Mouse (Mus musculus): Measurements from ENCODE around the gene Ythdf1. TPM values are rescaled to one million over a fixed set of nuclear protein-coding genes. Genes with fewer than 3 reads are reported as not detected.

Gene Ythdf1
- polyA plus RNA-seq, 1 experiment from 2014 or later: 47.6 TPM

- H3K36me3 ChIP-seq: 0 out of 2 replicates have a peak, but pooled peaks cover 3% of the 10 kb centered on the region
- peak overlapping the region; percentile 100 for H3K9ac ChIP-seq
- peak overlapping the region; percentile 74 for H3K4me2 ChIP-seq
- no peak for ATAC-seq (ENCODE audit: low FRiP score)
- 2% methylated on average over 26 of the region's 29 CpGs for WGBS
- H3K9me3 ChIP-seq: no peaks in the 10 kb centered on the region
- peak overlapping the region; percentile 85 for H3K4me3 ChIP-seq
- peaks cover 79% of the 10 kb centered on the region for H3K4me1 ChIP-seq (replicated peaks)
- peaks cover 20% of the 10 kb centered on the region for H3K27me3 ChIP-seq
- peak overlapping the region; percentile 100 for H3K27ac ChIP-seq
These were observed 30.2 kb downstream of the Ythdf1 start for GRCm38 (mm10) chr2:180890422-180891074.

DNA sequence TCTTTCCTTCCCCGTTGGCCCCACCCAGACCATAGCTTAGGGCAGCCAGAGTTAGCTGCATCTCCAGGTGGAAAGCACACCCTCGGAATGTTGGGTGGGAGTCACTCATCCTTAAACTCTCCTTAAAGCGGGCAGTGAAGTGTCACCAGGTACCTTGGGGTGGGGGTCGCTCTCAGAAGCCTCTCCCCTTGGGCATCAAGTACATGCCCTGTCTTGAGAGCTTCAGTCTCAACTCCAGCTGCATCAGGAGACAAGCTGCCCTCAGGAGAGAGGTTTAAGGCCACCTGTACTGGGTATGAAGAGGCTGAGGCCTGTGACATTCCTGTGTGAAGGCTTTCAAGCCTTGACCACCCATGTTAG is 30.8 kb downstream of the Ythdf1 start:
- Histone ChIP-seq H3K9me3 (no peaks in the 10 kb centered on the region), H3K9ac (peak overlapping the region; percentile 100), H3K4me3 (peak overlapping the region; percentile 85; the same call in 1 of the 2 replicates), H3K36me3 (no peaks in the 10 kb centered on the region), H3K27ac (peak overlapping the region; percentile 100), H3K27me3 (peaks cover 20% of the 10 kb centered on the region), H3K4me2 (peak overlapping the region; percentile 74), H3K4me1 (replicated peaks) (peaks cover 77% of the 10 kb centered on the region)
- ATAC-seq (ENCODE audit: low FRiP score): no peak
- 8% methylated on average over 4 of the region's 4 CpGs for WGBS

DNA sequence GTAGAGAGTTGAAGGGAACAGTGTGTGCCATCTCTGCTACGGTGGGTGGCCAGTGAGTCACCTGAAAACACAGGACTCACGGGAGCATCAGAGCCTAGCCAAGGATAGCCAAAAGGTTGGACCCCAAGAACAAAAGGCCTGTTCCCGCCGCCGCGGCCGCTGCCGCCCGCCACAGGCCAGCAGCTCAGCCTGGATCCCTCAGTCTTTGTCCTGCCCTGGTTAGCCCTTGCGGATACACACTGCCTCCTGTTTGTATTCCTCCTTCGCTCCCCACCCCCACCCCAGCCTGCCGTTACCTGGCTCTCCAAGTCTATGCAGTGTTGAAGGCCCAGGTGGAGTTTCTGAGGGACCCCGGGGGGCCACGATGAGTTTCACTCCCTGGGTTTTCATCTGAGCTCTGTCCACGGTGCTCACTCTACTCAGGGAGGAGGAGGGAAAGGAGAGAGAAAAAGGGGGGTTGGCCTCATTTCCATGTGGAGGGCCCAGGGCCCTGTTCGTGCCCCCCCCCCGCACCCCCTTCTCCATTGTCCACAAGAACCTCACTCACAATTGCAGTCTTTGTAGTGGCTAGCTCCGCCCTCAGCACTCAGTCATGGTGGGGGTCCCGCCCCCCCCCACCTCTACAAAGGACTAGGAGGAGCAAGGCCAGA is 31.4 kb downstream of the Ythdf1 start:
- Histone ChIP-seq H3K27ac (peak overlapping the region; percentile 100), H3K4me1 (replicated peaks) (peaks cover 77% of the 10 kb centered on the region), H3K4me2 (peak overlapping the region; percentile 74), H3K27me3 (peaks cover 20% of the 10 kb centered on the region), H3K9me3 (no peaks in the 10 kb centered on the region), H3K36me3 (no peaks in the 10 kb centered on the region), H3K9ac (peak overlapping the region; percentile 100), H3K4me3 (peak overlapping the region; percentile 20)
- ATAC-seq (ENCODE audit: low FRiP score): no peak
- WGBS: 3% methylated on average over 19 of the region's 19 CpGs

GRCm38 (mm10) chr2:180885270-180885669 is 35.5 kb downstream of the Ythdf1 start:
- Histone ChIP-seq H3K4me3 (no peak overlapping the region), H3K4me1 (replicated peaks) (peaks cover 61% of the 10 kb centered on the region), H3K4me2 (no peak overlapping the region), H3K27me3 (peaks cover 2% of the 10 kb centered on the region), H3K36me3 (no peaks in the 10 kb centered on the region), H3K9me3 (no peaks in the 10 kb centered on the region), H3K27ac (no peak overlapping the region), H3K9ac (no peak overlapping the region)
- no peak for ATAC-seq (ENCODE audit: low FRiP score)
- 76% methylated on average over 5 of the region's 5 CpGs for WGBS

DNA sequence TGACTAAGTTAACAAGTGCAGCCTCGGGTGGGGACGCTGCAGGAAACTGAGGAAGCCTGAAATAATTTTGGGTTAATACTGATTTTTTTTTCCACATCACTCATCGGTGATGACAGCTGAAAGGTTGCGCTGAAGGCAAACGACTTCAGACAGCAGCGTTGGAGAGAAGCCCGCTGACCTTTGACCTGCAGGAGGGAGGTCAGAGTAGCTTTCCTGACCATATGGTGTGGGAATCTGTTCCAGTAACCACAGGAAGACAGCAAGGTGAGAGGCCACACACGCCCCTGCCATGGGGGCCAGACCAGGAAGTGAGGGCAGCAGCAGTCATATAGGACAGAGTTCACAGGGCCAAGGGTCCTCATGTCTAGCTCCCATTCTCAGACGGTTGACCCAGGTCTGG is 39.5 kb downstream of the Ythdf1 start:
- 69% methylated on average over 9 of the region's 9 CpGs for WGBS
- Histone ChIP-seq H3K27me3 (no peaks in the 10 kb centered on the region), H3K4me2 (no peak overlapping the region), H3K9me3 (no peaks in the 10 kb centered on the region), H3K36me3 (no peaks in the 10 kb centered on the region), H3K27ac (no peak overlapping the region), H3K4me1 (replicated peaks) (peaks cover 50% of the 10 kb centered on the region), H3K9ac (no peak overlapping the region), H3K4me3 (no peak overlapping the region)
- no peak for ATAC-seq (ENCODE audit: low FRiP score)

GRCm38 (mm10) chr2:180879365-180880067 is 41.2 kb downstream of the Ythdf1 start:
- Histone ChIP-seq H3K36me3 (no peaks in the 10 kb centered on the region), H3K27me3 (no peaks in the 10 kb centered on the region), H3K4me1 (replicated peaks) (peaks cover 40% of the 10 kb centered on the region), H3K9ac (0 out of 2 replicates have a peak overlapping the region, but pooled peaks have one; percentile 19), H3K4me2 (peak overlapping the region; percentile 38), H3K27ac (peak overlapping the region; percentile 88), H3K9me3 (no peaks in the 10 kb centered on the region), H3K4me3 (no peak overlapping the region)
- 22% methylated on average over 7 of the region's 7 CpGs for WGBS
- peak; percentile 94 for ATAC-seq (ENCODE audit: low FRiP score)

DNA sequence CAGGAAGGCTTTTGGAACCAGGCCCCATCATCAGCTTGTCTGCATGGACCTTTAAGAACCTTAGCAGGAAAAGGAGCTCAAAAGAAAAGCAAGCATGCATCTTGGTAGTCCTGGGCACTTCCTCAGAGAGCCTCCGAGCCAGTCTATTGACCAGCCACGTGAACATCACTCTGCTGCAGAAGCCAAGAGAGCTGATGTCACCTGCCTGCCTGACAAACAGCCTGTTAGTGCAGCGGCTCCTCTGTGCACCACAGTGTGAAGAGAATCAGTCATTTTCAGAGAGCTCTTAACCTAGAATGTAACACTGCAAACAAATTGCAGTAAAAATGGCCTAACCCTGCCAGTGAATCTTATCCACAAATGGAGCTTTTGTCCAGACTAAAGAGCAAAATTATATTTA is 50.7 kb downstream of the Ythdf1 start:
- Histone ChIP-seq H3K36me3 (no peaks in the 10 kb centered on the region), H3K9me3 (no peaks in the 10 kb centered on the region), H3K4me3 (no peak overlapping the region), H3K27ac (peak overlapping the region; percentile 63), H3K9ac (no peak overlapping the region), H3K4me2 (no peak overlapping the region), H3K4me1 (replicated peaks) (0 out of 2 replicates have a peak, but pooled peaks cover 4% of the 10 kb centered on the region), H3K27me3 (no peaks in the 10 kb centered on the region)
- 43% methylated on average over 3 of the region's 3 CpGs for WGBS
- 0 out of 2 replicates have a peak, but pooled peaks have one; percentile 59 for ATAC-seq (ENCODE audit: low FRiP score)

DNA sequence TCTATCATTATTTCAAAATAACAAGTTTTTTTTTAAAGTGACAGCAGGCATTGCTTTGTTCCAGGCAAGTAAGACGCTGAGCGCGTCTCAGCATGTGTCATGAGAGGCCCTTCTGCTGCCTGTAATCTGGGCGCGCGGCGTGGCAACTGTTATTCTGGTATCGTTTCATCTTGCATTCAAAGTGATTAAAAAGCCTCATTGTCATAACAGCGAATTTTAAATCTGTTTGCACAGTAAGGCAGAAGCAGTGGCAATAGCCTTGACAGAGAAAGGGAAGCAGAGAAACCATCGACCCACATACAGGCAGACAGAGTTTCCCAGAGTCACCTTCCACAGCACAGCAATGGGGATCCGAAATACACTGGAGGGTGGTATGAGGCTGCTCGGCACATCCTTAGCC is 59.2 kb downstream of the Ythdf1 start:
- ATAC-seq (ENCODE audit: low FRiP score): no peak
- Histone ChIP-seq H3K9me3 (no peaks in the 10 kb centered on the region), H3K9ac (no peak overlapping the region), H3K4me1 (replicated peaks) (peaks cover 19% of the 10 kb centered on the region), H3K4me3 (no peak overlapping the region), H3K4me2 (no peak overlapping the region), H3K27me3 (peaks cover 53% of the 10 kb centered on the region), H3K27ac (peak overlapping the region; percentile 66), H3K36me3 (no peaks in the 10 kb centered on the region)
- 61% methylated on average over 12 of the region's 12 CpGs for WGBS

DNA sequence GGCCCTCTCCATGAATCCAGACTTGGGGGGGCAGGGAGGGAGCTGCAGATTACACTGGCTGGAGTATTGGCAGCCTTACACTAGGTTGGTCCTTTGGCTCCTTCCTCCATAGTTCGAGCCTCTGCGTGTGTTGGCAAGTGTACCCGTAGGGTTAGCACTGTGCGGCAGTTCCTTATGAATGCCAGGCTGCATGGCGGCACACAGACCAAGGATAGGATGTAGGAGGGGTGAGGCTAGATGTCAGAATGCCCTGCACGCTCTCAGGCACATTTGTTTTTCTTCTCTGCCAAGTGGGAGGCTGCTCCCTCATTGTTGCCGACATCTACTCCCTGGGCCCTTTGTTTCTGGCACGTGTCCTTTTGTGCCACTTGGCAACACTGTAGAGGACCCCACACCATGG is 63.6 kb downstream of the Ythdf1 start:
- no peak overlapping the region for H3K27ac ChIP-seq
- H3K36me3 ChIP-seq: no peaks in the 10 kb centered on the region
- peak; percentile 55; the same call in 1 of the 2 replicates for ATAC-seq (ENCODE audit: low FRiP score)
- 28% methylated on average over 8 of the region's 8 CpGs for WGBS
- no peak overlapping the region for H3K9ac ChIP-seq
- H3K4me2 ChIP-seq: no peak overlapping the region
- no peaks in the 10 kb centered on the region for H3K9me3 ChIP-seq
- H3K27me3 ChIP-seq: peaks cover 69% of the 10 kb centered on the region
- no peak overlapping the region for H3K4me3 ChIP-seq
- H3K4me1 ChIP-seq (replicated peaks): peaks cover 41% of the 10 kb centered on the region

DNA sequence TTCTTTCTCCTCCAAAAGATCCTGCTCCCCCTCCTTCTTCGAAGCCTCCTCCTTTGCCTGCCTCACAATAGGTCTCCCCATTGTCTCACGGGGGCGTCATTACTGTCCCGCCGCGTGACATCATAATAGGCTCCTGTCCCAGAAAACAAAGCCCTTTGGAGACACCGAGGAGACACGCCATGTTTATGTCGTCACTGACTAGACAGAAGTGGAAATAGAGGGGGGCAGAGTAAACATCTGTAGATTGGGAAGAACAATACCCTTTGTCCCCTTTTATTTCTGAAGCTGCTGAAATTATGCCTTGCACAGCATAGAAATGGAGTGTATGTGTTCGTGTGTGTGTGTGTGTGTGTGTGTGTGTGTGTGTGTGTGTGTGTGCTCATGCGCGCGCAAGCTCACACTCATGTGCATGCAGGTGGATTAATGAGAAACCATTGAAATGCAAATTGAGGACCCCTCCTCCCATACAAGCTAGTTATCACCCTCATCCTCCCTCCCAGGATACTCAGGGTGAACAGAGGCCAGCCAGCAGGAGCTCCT is 65.7 kb downstream of the Ythdf1 start:
- peak; percentile 60 for ATAC-seq (ENCODE audit: low FRiP score)
- Histone ChIP-seq H3K27me3 (peaks cover 54% of the 10 kb centered on the region), H3K4me2 (peak overlapping the region; percentile 46), H3K9ac (peak overlapping the region; percentile 60; the same call in 1 of the 2 replicates), H3K4me1 (replicated peaks) (peaks cover 29% of the 10 kb centered on the region), H3K27ac (peak overlapping the region; percentile 90), H3K9me3 (no peaks in the 10 kb centered on the region), H3K36me3 (no peaks in the 10 kb centered on the region), H3K4me3 (peak overlapping the region; percentile 7; the same call in 1 of the 2 replicates)
- WGBS: under 1% methylated on average over 13 of the region's 13 CpGs
